Mouse (Mus musculus) MEL-GATA-1-ER (cell line): Measurements from ENCODE around the gene Hectd4.
A peak's percentile ranks its signal among the peaks of the same experiment; 100 is the strongest.

Source experiments
- DNase-seq: peaks from one replicate; pipeline ENCODE4 v3.0.0-alpha.2; 2012; ENCODE audit warnings: low read depth; ENCODE audit errors: extremely low read depth

The Hectd4 gene

GRCm38 (mm10) chr5:121232789-121233188 is 12.8 kb downstream of the Hectd4 start:
- DNase-seq, result no peak

- DNase-seq, result no peak
Observed at GRCm38 (mm10) chr5:121233726-121234125, 13.7 kb downstream of the Hectd4 start.

GRCm38 (mm10) chr5:121236171-121236570 is 16.2 kb downstream of the Hectd4 start:
- peak; percentile 95 for DNase-seq

- DNase-seq, result no peak
Observed at GRCm38 (mm10) chr5:121238208-121238607, 18.2 kb downstream of the Hectd4 start.

- no peak for DNase-seq
Observed at GRCm38 (mm10) chr5:121239846-121240245, 19.8 kb downstream of the Hectd4 start.

- no peak for DNase-seq
Observed at GRCm38 (mm10) chr5:121241182-121241581, 21.2 kb downstream of the Hectd4 start.

- DNase-seq, result no peak
Observed at GRCm38 (mm10) chr5:121242261-121242660, 22.2 kb downstream of the Hectd4 start.

GRCm38 (mm10) chr5:121242701-121243100 is 22.7 kb downstream of the Hectd4 start:
- no peak for DNase-seq

GRCm38 (mm10) chr5:121243676-121244364 is 23.8 kb downstream of the Hectd4 start:
- no peak for DNase-seq

- DNase-seq, result no peak
Observed at GRCm38 (mm10) chr5:121244365-121244731, 24.3 kb downstream of the Hectd4 start.

- no peak for DNase-seq
Observed at GRCm38 (mm10) chr5:121245201-121245600, 25.2 kb downstream of the Hectd4 start.

- DNase-seq, result no peak
Observed at GRCm38 (mm10) chr5:121248766-121249394, 28.9 kb downstream of the Hectd4 start.

- DNase-seq, result no peak
Observed at GRCm38 (mm10) chr5:121249693-121250092, 29.7 kb downstream of the Hectd4 start.

- DNase-seq, result no peak
Observed at GRCm38 (mm10) chr5:121251813-121252212, 31.8 kb downstream of the Hectd4 start.

- no peak for DNase-seq
Observed at GRCm38 (mm10) chr5:121253816-121254497, 33.9 kb downstream of the Hectd4 start.

- DNase-seq, result no peak
Observed at GRCm38 (mm10) chr5:121254977-121255376, 35.0 kb downstream of the Hectd4 start.

- DNase-seq, result no peak
Observed at GRCm38 (mm10) chr5:121261806-121262205, 41.8 kb downstream of the Hectd4 start.

GRCm38 (mm10) chr5:121262415-121262814 is 42.4 kb downstream of the Hectd4 start:
- DNase-seq, result no peak

- DNase-seq, result no peak
Observed at GRCm38 (mm10) chr5:121264593-121264992, 44.6 kb downstream of the Hectd4 start.

- peak; percentile 70 for DNase-seq
Observed at GRCm38 (mm10) chr5:121266741-121267382, 46.8 kb downstream of the Hectd4 start.

GRCm38 (mm10) chr5:121271046-121271445 is 51.0 kb downstream of the Hectd4 start:
- DNase-seq, result no peak

GRCm38 (mm10) chr5:121276808-121277207 is 56.8 kb downstream of the Hectd4 start:
- no peak for DNase-seq
